Mouse (Mus musculus) midbrain, embryonic 11.5 days (tissue): ENCODE measurements at regions not wholly inside any gene's neighbourhood (a gene's known extent, or its start where the extent isn't known, plus 50 kb on each side); places are given as distances from the start of the nearest gene placed in this dataset.

ENCODE experiments used
- ATAC-seq: fragments of 200-750 bp; cut with Nextera tagmentation; 2 replicates; pipeline ENCODE4 v1.8.0; 2017; ENCODE audit warnings: moderate TSS enrichment, moderate library complexity; ENCODE audit not compliant: low FRiP score
- DNase-seq: peaks from one replicate; pipeline ENCODE4 v3.0.0; 2015; ENCODE audit warnings: low spot score; ENCODE audit errors: missing footprints
- H3K27ac ChIP-seq: fragments of 300-500 bp; sonication (generic); 2 replicates; pipeline ENCODE4 v1.5.1; 2014; ENCODE audit warnings: low read depth, low read length
- H3K27me3 ChIP-seq: fragments of 300-500 bp; sonication (generic); 2 replicates; pipeline ENCODE4 v1.6.1; 2014; ENCODE audit warnings: mild to moderate bottlenecking, low read length, moderate library complexity, mixed read lengths; ENCODE audit not compliant: control insufficient read depth, insufficient read depth
- H3K36me3 ChIP-seq: fragments of 300-500 bp; sonication (generic); 2 replicates; pipeline ENCODE4 v1.6.1; 2014; ENCODE audit warnings: mild to moderate bottlenecking, low read length, moderate library complexity, mixed read lengths; ENCODE audit not compliant: control insufficient read depth, insufficient read depth
- H3K4me1 ChIP-seq: fragments of 300-500 bp; sonication (generic); 2 replicates; pipeline ENCODE4 v1.6.1; 2014; ENCODE audit warnings: low read length; ENCODE audit not compliant: control insufficient read depth, insufficient read depth
- H3K4me2 ChIP-seq: fragments of 300-500 bp; sonication (generic); 2 replicates; pipeline ENCODE4 v1.6.1; 2014; ENCODE audit warnings: mild to moderate bottlenecking, moderate library complexity
- H3K4me3 ChIP-seq: fragments of 300-500 bp; sonication (generic); 2 replicates; pipeline ENCODE4 v1.5.1; 2014; ENCODE audit warnings: low read depth, low read length
- H3K9ac ChIP-seq: fragments of 300-500 bp; sonication (generic); 2 replicates; pipeline ENCODE4 v1.6.1; 2014; ENCODE audit warnings: low read length
- H3K9me3 ChIP-seq: fragments of 300-500 bp; sonication (generic); 2 replicates; pipeline ENCODE4 v1.6.1; 2016; ENCODE audit warnings: low read length; ENCODE audit not compliant: control insufficient read depth
- WGBS: fragments of 180-500 bp; shearing (Covaris S2); extraction: QIAGEN DNeasy Blood & Tissue Kit; methylation state at CpG from one replicate; pipeline ENCODE4 v1.1.7; 2014; 5-methylcytosine and 5-hydroxymethylcytosine counted together

DNA sequence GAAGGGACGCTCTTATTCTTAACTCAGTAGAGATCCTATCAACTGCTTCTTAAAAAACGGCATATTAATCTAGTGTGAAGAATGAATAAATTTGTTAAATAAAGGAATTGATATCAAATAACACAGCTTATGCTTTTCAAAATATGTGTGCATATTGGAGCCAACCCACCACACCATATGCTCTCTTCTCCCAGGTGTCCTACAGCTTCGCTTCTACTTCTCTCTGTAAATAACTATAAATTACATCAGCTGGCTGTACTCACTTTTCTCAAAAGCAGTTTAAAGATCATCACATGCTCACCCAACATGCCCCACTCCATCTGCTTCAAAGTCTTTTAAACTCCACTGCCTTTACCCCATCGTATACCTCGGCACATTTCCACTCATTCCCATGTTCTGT lies 777.0 kb downstream of the Rapgef2 start:
- H3K4me3 ChIP-seq, result no peak overlapping the region
- no peaks in the 10 kb centered on the region for H3K4me1 ChIP-seq
- no peaks in the 10 kb centered on the region for H3K27me3 ChIP-seq
- H3K27ac ChIP-seq, result no peak overlapping the region
- H3K36me3 ChIP-seq, result no peaks in the 10 kb centered on the region
- no peaks in the 10 kb centered on the region for H3K9me3 ChIP-seq
- ATAC-seq (no peak), DNase-seq (no peak)
- H3K9ac ChIP-seq, result no peak overlapping the region
- H3K4me2 ChIP-seq, result no peak overlapping the region
- 95% methylated on average over 5 of the region's 5 CpGs for WGBS

- ATAC-seq, result peak; percentile 55; the same call in 1 of the 2 replicates
- no peak for DNase-seq
- H3K27me3 ChIP-seq, result no peaks in the 10 kb centered on the region
- H3K4me1 ChIP-seq, result no peaks in the 10 kb centered on the region
- H3K27ac ChIP-seq, result no peak overlapping the region
- H3K9ac ChIP-seq, result no peak overlapping the region
- no peaks in the 10 kb centered on the region for H3K9me3 ChIP-seq
- no peaks in the 10 kb centered on the region for H3K36me3 ChIP-seq
- 80% methylated on average over 2 of the region's 2 CpGs for WGBS
- H3K4me3 ChIP-seq, result no peak overlapping the region
- H3K4me2 ChIP-seq, result no peak overlapping the region
Measured at GRCm38 (mm10) chr3:78477689-78478088, 808.6 kb downstream of the Rapgef2 start.
